Mouse (Mus musculus) intestine, embryonic 14.5 days (tissue): ENCODE measurements around the gene Agbl3. TPM values are rescaled to one million over a fixed set of nuclear protein-coding genes. Genes with fewer than 3 reads are reported as not detected.

ENCODE experiments used
- ATAC-seq: fragments of 200-750 bp; cut with Nextera tagmentation; replicated peaks from 2 replicates; pipeline ENCODE4 v1.8.0; 2017; ENCODE audit warnings: low read depth, moderate number of reproducible peaks, moderate TSS enrichment, moderate library complexity; ENCODE audit not compliant: low FRiP score, low TSS enrichment
- DNase-seq: peaks from one replicate; pipeline ENCODE4 v3.0.0-alpha.2; 2018; ENCODE audit warnings: low spot score
- H3K27ac ChIP-seq: fragments of 300-500 bp; sonication (generic); 2 replicates; pipeline ENCODE4 v1.5.1; 2014; ENCODE audit warnings: low read depth, mild to moderate bottlenecking, control low read depth
- H3K27me3 ChIP-seq: fragments of 300-500 bp; sonication (generic); replicated peaks from 2 replicates; pipeline ENCODE4 v1.6.1; 2014; ENCODE audit warnings: low read length, control low read depth; ENCODE audit not compliant: control insufficient read depth, insufficient read depth
- H3K36me3 ChIP-seq: fragments of 300-500 bp; sonication (generic); 2 replicates; pipeline ENCODE4 v1.6.1; 2014; ENCODE audit warnings: low read length, control low read depth; ENCODE audit not compliant: control insufficient read depth, insufficient read depth
- H3K4me1 ChIP-seq: fragments of 300-500 bp; sonication (generic); replicated peaks from 2 replicates; pipeline ENCODE4 v1.6.1; 2014; ENCODE audit warnings: low read length, control low read depth, mixed read lengths; ENCODE audit not compliant: control insufficient read depth, insufficient read depth
- H3K4me2 ChIP-seq: fragments of 300-500 bp; sonication (generic); 2 replicates; pipeline ENCODE4 v1.6.1; 2014; ENCODE audit warnings: low read length
- H3K4me3 ChIP-seq: fragments of 300-500 bp; sonication (generic); 2 replicates; pipeline ENCODE4 v1.5.1; 2014; ENCODE audit warnings: low read depth, low read length, control low read depth, mixed read lengths
- H3K9ac ChIP-seq: fragments of 300-500 bp; sonication (generic); 2 replicates; pipeline ENCODE4 v1.6.1; 2014; ENCODE audit warnings: mild to moderate bottlenecking, low read length
- H3K9me3 ChIP-seq: fragments of 300-500 bp; sonication (generic); 2 replicates; pipeline ENCODE4 v1.6.1; 2016; ENCODE audit warnings: low read length, control low read depth; ENCODE audit not compliant: control insufficient read depth
- WGBS: fragments of 180-500 bp; shearing (Covaris S2); extraction: QIAGEN DNeasy Blood & Tissue Kit; methylation state at CpG from one replicate; pipeline ENCODE4 v1.1.7; 2014; 5-methylcytosine and 5-hydroxymethylcytosine counted together
- polyA plus RNA-seq: library from polyadenylated mRNA; unstranded; fragments of >200 nt; fragmentation: Nextera tagmentation; extraction: Ambion mirVana; gene quantifications from 2 replicates; pipeline ENCODE4 v1.2.1, GENCODE M21; 2014

The Agbl3 gene
- polyA plus RNA-seq, 1 experiment from 2014 or later, result 5.2 TPM

DNA sequence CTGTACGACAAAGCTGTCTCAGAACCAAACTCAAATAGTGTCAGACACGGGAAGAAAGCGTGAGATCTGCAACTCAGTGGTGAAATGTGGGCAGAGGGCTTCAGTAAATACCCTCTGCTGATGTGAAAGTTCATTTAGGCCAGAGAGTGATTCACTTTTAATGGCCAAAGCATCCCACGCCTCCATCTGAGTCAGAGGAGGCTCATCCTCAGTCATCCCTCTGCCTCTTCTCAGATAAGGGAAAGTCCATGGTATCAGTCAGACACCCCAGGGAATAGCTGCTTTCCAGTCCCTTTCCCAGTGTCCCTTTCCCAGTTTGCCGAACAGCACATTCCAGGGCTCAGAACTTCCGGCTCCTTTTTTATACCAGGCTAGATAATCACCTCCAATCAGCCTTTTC is 30.7 kb upstream of the Agbl3 start:
- Histone ChIP-seq H3K4me1 (no peaks in the 10 kb centered on the region; the same call in 1 of the 2 replicates), H3K9ac (no peak overlapping the region), H3K27ac (no peak overlapping the region), H3K4me2 (no peak overlapping the region), H3K36me3 (peaks cover 59% of the 10 kb centered on the region), H3K9me3 (no peaks in the 10 kb centered on the region), H3K4me3 (no peak overlapping the region), H3K27me3 (no peaks in the 10 kb centered on the region)
- no peak for DNase-seq
- 78% methylated on average over 6 of the region's 6 CpGs for WGBS
- no peak for ATAC-seq

DNA sequence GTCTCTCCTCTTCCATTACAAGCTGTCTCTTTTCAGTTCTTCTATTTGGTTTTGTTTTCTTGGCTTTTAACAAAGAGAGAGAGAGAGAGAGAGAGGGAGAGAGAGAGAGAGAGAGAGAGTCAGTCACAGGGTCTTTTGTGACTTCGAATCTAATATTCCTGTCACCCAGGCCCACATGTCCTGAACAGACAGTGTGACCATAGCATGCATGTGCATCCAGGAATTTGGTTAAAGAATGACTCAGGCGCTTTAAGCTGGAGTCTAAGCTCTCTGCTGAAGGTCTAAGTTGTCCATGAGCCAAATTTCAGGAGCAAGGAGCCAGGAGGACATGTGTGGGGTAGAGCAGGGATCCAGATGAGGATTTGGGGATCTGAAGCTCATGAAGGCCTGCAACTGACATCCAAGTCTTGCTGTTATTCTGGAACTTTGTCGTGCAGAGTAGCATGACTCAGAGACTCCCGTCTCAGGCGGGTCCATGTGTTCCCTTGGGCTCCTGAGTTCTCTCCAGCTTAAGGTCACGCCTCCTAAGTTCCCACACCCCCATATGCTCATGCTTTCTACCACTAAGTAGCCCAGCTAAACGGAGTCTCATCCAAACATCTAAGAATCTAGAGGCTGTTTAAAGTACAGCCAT is 29.6 kb upstream of the Agbl3 start:
- ATAC-seq, result no peak
- peaks cover 57% of the 10 kb centered on the region for H3K36me3 ChIP-seq
- H3K27ac ChIP-seq, result no peak overlapping the region
- no peak for DNase-seq
- 72% methylated on average over 7 of the region's 7 CpGs for WGBS
- H3K4me2 ChIP-seq, result no peak overlapping the region
- no peaks in the 10 kb centered on the region; the same call in 1 of the 2 replicates for H3K4me1 ChIP-seq
- H3K4me3 ChIP-seq, result no peak overlapping the region
- no peak overlapping the region for H3K9ac ChIP-seq
- no peaks in the 10 kb centered on the region for H3K27me3 ChIP-seq
- no peaks in the 10 kb centered on the region for H3K9me3 ChIP-seq

DNA sequence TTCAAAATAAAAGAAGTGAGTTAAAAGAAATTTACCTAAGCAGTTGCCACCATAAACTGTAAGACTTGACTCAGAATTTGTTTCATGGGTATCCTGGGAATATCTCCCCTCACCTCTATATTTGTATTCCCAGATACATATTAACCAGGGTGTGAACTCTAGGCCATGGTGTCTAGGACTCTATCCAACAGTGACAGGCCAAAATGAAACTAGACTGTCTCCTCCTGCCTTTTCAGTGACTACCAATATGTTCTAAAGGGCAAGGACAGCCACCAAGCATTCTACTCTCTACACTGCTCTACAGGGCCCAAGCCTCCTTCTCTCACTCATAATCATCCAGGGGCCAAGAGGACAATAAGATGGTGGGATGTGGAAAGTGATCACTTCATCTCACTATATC is 28.6 kb upstream of the Agbl3 start:
- Histone ChIP-seq H3K9me3 (no peaks in the 10 kb centered on the region), H3K36me3 (peaks cover 59% of the 10 kb centered on the region), H3K4me3 (no peak overlapping the region), H3K4me1 (no peaks in the 10 kb centered on the region; the same call in 1 of the 2 replicates), H3K9ac (no peak overlapping the region), H3K4me2 (no peak overlapping the region), H3K27ac (no peak overlapping the region), H3K27me3 (no peaks in the 10 kb centered on the region)
- ATAC-seq (no peak), DNase-seq (no peak)

DNA sequence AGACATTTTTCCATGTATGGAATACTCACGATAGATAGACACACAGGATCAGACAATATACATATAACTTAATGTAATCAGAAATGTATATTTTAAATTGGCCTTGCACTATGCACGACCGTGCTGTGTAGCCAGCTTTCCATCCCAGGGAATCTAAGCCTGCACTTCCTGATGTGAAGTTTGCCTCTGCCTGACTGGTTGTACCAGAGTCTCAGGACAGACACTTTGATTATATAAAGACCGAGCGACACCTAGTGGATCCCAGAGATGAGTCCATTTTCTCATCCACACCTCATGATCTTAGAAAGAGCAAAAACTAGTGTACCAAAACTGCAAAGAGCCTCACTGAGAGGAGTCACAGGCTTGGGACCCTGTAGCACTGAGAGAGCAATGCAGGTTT is 25.8 kb upstream of the Agbl3 start:
- Histone ChIP-seq H3K4me3 (no peak overlapping the region), H3K36me3 (peaks cover 61% of the 10 kb centered on the region), H3K9ac (no peak overlapping the region), H3K4me2 (no peak overlapping the region), H3K4me1 (no peaks in the 10 kb centered on the region; the same call in 1 of the 2 replicates), H3K27ac (no peak overlapping the region), H3K9me3 (no peaks in the 10 kb centered on the region), H3K27me3 (no peaks in the 10 kb centered on the region)
- WGBS, result 19% methylated on average over 5 of the region's 5 CpGs
- DNase-seq, result peak; percentile 68
- ATAC-seq, result peak; percentile 77; the same call in 1 of the 2 replicates

DNA sequence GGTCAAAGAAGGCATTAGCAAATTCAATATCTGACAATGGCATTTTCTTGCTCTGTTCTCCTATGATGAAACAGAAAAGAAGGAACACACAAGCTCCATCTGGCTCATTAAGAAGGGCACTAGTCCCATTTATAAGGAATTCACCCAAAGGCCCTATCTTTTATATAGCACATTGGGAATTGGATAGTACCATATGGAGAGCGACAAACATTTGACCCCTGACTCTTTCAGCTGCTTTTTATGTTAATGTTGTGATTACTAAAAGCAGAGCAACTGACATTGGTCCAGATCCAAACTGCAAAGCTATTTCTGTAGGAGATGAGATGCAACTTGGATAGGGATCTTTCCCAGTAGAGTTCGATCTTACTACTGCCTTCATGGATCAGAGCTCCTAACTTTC is 21.9 kb upstream of the Agbl3 start:
- Histone ChIP-seq H3K9ac (no peak overlapping the region), H3K27me3 (no peaks in the 10 kb centered on the region), H3K9me3 (no peaks in the 10 kb centered on the region), H3K4me1 (no peaks in the 10 kb centered on the region), H3K36me3 (peaks cover 81% of the 10 kb centered on the region), H3K27ac (no peak overlapping the region), H3K4me2 (no peak overlapping the region), H3K4me3 (no peak overlapping the region)
- DNase-seq (no peak), ATAC-seq (no peak)
- WGBS, result 70% methylated on average over 2 of the region's 2 CpGs

DNA sequence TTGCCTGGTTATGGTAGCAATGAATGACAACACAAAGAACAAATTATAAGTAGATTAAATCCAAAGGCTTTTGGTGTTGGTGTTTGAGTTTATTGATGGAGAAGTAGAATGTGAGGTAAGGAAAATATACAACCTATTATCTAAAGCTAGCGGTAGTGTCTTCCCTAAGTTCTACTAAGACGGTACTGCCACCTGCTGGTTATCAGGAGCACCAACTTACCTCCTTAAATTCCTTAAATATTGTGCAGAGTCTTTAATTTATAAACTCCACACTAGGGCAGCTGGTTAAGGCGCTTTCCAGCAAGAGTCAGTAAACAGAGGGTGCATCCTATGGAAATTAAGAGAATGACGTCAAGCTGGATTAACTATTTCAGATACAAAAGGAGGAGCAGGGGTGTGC is 20.2 kb upstream of the Agbl3 start:
- Histone ChIP-seq H3K9me3 (no peaks in the 10 kb centered on the region), H3K9ac (no peak overlapping the region), H3K4me3 (no peak overlapping the region), H3K4me1 (no peaks in the 10 kb centered on the region), H3K36me3 (peaks cover 95% of the 10 kb centered on the region), H3K4me2 (no peak overlapping the region), H3K27ac (no peak overlapping the region), H3K27me3 (no peaks in the 10 kb centered on the region)
- DNase-seq (no peak), ATAC-seq (no peak)
- WGBS, result 30% methylated on average over 4 of the region's 4 CpGs

DNA sequence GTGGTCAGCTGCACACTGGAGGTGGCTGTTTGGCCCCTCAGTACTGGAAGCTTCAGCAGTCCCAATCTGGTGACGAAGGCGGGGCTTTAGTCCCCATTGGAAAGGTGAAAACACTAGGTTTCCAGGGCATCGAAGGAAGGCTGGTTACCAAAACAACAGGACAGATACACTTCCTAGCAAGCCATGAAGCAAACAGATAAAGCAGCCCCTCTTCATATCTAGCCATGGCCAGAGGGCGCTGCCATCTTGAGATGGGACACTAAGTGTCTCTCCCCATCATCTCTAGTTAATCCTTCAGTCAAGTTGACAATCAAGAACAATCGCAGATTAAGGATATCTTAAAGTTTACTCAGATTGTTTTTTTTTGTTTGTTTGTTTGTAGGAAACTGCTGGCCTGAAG is 14.5 kb upstream of the Agbl3 start:
- Histone ChIP-seq H3K4me2 (no peak overlapping the region), H3K36me3 (peaks cover 92% of the 10 kb centered on the region), H3K27me3 (no peaks in the 10 kb centered on the region), H3K4me1 (no peaks in the 10 kb centered on the region), H3K9ac (no peak overlapping the region), H3K9me3 (no peaks in the 10 kb centered on the region), H3K27ac (no peak overlapping the region), H3K4me3 (no peak overlapping the region)
- WGBS, result 94% methylated on average over 5 of the region's 5 CpGs
- DNase-seq (no peak), ATAC-seq (no peak)

DNA sequence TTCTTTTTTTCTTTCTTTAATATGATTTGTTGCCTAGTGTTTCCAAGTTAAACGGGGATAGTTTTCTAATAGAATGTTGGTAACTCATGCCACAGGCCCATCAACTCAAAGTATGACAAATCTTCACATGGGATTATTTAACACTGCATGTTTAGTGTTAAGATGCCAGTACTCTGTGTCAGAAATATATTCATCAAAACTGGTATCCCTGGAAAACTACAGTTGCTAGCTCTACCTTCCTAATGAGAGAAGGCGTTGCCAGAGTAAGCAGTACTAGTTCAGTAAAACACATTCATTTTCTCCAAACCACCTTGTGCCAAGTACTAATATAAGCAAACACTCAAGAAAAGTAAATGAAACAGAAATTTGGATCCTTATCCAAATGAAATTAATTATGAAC is 10.2 kb upstream of the Agbl3 start:
- Histone ChIP-seq H3K9ac (no peak overlapping the region), H3K36me3 (peaks cover 73% of the 10 kb centered on the region), H3K4me1 (no peaks in the 10 kb centered on the region), H3K27ac (no peak overlapping the region), H3K9me3 (no peaks in the 10 kb centered on the region), H3K4me3 (no peak overlapping the region), H3K4me2 (no peak overlapping the region), H3K27me3 (no peaks in the 10 kb centered on the region)
- ATAC-seq (no peak), DNase-seq (no peak)
- 89% methylated on average over 2 of the region's 2 CpGs for WGBS

DNA sequence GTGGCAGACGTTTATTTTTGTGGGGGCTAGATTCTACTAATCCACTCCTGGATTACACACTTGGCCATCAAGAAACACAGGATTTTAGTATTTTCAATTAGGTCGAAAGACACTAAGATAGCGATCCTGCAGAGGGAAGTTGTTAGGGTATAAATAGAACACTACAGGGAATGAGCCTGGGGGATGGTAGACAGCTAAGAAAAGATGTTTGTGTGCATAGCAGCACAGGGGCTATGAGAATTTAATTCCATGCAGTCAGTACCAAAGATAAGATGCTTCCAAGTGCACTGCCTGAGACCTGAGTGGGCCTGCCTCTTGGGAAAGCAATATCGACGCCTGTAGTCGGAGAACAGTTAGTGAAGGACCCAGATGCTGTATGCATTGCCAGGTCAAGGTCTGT is 9.7 kb upstream of the Agbl3 start:
- WGBS, result 85% methylated on average over 6 of the region's 6 CpGs
- Histone ChIP-seq H3K27ac (no peak overlapping the region), H3K4me3 (no peak overlapping the region), H3K27me3 (no peaks in the 10 kb centered on the region), H3K9ac (no peak overlapping the region), H3K9me3 (no peaks in the 10 kb centered on the region), H3K36me3 (peaks cover 73% of the 10 kb centered on the region), H3K4me2 (no peak overlapping the region), H3K4me1 (no peaks in the 10 kb centered on the region)
- ATAC-seq (no peak), DNase-seq (no peak)
